Mouse (Mus musculus) MEL-GATA-1-ER (cell line): ENCODE data around the gene Piezo1.

Experiments used
- DNase-seq: peaks from one replicate; pipeline ENCODE4 v3.0.0-alpha.2; 2012; ENCODE audit warnings: low read depth; ENCODE audit errors: extremely low read depth

Piezo1 gene

DNA sequence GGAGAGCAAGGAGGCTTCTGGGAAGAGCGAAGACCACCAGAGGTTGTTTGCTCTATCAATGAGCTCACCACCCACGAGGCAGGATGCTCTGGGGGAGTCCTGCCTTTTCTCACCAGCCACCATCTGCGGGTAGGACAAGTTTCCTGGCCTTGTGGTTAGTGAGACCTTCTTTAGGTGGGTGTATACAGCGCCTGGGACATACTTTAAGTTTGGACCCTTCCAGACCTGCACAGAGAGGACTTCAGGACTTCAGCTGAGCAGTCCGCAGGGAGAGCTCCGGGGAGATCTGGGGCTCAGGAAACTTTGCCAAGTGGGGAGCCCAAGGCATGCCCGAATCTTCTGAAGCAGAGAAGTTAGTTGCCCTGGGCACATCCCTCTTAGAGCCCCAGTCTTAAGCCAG lies 91.1 kb downstream of the Piezo1 start:
- DNase-seq = no peak

GRCm38 (mm10) chr8:122459218-122459900 lies 91.8 kb downstream of the Piezo1 start:
- DNase-seq = no peak

- DNase-seq = no peak
These were observed 94.0 kb downstream of the Piezo1 start for GRCm38 (mm10) chr8:122457171-122457570.

DNA sequence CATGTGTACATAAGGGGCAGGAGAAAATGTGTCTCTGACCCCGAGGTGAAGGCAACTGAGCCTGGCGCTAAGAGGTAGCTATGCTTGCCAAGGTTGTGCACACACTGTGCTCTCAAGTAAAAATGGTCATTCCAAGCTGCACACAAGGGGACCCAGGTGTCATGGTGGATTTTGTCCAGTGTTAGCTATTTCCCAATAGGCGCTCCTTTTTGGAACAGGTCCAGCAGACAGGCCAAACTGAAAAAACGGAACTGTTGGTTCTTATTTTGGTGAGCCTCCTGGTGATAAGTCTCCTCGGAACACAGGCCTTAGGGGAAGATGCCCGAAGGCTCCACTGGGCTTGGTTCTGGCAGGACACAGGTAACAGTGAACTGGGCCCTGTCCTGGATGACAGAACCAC lies 96.7 kb downstream of the Piezo1 start:
- DNase-seq = no peak

DNA sequence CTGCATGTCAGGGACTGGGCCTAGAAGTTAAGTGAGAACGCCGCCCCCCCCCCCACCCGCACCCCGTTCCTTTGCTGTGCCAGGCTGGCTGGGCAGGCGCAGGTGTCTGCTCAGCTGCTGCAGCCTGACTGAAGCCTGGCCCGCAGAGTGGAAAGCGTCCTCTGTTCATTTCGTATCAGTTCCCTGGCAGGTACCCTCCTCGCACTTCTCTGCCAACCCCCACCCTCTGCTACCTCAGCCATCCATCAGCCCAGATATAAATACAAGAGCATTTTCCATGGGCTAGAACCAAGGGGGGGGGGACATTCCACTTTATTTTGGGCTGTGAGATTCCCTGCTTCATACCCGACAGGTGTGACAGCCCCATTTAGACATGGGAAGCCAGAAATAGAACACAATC lies 99.0 kb downstream of the Piezo1 start:
- DNase-seq = no peak

DNA sequence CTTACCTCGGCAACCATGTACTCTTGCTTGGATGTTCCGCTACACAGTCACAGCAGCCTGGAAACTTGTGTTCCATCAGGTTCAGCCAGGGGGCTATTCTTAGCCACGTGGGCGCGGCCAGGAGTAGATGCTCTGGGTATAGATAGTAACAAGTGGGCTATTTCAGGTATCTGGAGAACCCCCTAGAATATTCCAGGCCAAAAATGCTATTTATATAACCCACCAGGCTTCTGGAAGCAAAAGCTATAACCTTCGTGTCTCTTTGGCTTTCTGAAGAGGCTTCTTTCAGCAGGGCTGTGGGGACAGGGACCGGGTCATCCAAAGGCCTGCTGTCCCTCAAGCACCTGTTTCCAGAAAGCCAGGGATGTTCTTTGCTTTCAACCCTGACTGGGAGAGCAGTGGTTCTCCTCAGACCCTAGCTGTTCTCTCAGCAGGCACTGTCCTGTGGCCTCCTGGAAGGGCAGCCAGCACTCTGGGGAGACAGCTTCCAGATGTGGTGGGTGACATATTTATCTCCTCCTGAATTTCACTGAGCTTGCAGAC lies 99.9 kb downstream of the Piezo1 start:
- no peak for DNase-seq

DNA sequence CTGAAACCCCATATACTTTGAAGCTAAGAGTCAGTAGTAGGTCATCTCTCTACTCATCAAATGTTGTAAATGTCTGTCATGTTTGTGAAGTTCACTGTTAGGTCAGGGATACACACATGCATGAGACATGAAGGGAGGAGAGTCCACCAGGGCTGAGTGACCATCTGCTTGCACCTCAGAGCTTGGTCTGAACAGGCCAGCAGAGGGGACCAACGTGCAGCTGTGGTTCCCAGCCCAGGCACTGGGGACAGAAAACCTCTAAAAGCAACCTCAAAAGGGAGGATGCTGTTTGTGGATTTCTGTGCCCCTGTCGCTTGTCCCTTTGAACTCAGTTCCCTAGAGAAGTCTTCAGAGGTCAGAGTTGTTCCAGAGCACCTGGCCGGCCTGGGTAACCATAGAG lies 105.9 kb downstream of the Piezo1 start:
- no peak for DNase-seq

DNA sequence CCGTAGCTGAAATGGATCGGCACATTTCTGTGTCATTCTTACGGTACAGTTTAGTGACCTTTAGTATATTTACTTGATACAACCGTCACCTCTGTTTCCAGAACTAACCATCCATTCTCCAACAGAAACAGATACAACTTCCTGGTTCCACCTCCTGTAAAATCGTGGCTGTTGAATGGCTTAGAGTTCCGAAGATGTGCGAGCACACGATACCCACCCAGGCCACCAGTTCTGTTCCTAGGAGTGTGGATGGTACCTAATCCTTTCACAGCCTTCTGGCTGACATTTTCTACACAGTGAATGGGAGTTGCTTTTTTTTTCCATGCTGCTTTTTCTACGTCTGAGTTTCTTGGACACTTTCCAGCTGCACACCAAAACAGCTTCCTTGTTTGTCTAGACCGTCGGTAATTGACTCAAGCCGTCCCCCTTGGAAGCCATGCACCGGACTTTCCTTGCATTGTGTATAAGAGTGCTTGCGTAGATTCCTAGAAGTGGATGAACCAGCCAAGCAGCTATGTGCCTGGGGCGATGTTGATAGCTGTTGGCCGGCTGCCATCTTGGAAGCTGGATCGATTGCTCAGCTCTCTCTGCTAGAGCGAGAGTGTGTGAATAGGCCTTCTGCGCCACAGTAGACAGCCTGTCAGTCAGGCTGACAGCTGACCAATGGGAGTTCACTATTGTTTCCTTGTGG lies 106.9 kb downstream of the Piezo1 start:
- DNase-seq = peak; percentile 79

DNA sequence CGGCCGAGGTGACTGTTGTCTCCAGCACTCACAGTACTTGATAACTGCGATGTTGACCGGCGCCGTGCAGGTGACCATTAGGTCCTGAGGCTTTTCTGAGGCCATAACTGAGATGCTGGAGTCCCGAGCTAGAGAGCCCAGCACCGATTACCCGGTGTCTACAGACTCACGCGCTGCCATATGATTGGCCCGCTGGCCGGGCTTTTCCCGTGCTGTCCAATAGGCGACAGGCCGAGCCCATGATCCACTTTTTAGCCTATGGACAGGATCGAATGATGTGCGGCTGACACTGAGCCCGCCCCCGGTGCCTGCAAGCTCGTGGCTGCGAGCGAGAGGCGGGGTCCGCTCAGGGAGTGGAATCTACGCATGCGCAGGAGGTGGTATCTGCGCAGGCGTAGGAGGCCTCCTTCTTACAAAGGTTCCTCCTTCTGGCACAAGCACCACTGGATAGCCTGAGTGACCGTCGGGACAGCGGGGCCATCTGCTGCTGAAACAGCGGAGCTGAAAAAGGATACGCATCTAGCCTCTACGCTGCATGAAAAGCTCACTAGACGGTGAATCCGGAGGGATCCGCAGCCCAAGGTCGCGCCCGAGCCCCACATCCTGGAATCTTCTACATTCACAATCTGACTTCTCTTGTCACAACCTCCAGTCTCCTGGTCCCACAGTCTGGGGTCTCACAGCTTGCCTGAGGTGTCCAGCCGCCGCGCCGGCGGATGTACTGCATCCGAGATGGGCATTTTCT lies 107.7 kb downstream of the Piezo1 start, which contains the start of gene Mvd:
Gene Mvd (minus strand): TSS at position 161 of the 745 bp plus-strand sequence.
- DNase-seq = peak; percentile 99

- DNase-seq = no peak
These were observed 108.3 kb downstream of the Piezo1 start for GRCm38 (mm10) chr8:122442781-122443180.

DNA sequence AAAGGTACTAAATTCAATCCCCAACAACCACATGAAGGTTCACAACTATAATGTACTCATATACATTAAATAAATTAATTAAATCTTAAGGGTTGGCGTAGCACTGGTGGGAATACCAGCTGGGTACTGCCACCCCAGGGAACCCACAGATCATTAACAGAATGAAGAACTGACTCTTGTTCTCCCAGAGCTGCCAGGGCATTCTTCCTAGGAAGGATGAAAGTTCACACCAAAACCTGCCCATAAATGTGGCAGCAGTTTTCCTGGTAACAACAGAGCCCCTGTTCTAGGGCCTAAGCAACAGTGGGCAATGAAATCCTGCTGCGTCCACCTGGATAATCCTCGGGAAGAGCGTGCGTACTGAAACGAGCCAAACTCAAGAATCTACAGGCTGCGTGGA lies 108.8 kb downstream of the Piezo1 start:
- DNase-seq = no peak

GRCm38 (mm10) chr8:122441326-122441725 lies 109.8 kb downstream of the Piezo1 start:
- no peak for DNase-seq

DNA sequence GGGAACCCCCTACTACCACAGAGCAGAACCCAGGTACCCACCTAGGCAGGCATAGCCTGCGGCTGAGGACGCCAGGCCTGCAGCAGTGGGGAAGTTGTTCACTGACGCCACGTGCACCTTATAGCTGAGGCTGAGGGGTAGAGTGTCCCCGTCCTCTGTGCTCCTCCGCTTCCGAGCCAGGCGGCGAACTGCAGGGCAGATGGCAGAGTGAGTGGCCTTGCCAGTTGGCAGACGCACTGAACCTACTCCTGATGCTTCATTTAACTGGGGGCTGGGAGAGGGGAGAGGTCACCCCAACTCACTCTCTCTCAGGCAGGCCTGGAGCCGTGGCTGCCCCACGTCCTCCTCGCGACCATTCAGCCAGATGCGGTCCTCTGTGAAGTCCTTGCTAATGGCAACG lies 111.8 kb downstream of the Piezo1 start:
- DNase-seq = no peak

DNA sequence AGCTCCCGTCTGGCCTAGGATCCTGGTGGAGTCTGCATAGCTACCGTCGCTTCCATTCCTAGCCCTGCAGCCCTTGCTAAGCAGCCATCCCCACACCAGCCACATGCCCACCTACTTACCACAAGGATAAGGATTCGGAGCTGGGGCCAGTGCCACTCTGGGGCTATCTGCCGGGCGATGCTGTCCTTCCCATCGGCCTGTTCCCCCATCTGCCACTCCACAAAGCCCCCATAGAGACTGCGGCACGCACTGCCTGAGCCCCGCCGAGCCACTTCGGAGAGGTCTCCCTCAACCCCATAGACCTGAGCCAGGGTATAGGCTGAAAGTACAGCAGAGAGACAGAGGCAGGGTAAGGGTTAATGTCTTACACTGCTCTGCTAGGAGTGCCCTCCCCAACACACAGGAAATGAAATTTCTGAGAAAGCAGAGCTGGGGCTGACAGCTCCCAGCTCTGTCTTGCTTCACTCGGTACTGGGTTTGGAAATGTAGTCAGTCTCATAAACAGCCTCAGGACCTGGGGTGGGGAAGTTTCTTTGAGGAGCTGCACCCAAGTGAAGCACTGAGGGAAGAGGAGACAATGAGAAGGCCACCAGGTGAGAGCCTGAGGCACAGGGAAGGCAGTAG lies 113.3 kb downstream of the Piezo1 start:
- no peak for DNase-seq

- DNase-seq = no peak
These were observed 114.5 kb downstream of the Piezo1 start for GRCm38 (mm10) chr8:122436586-122437125.

DNA sequence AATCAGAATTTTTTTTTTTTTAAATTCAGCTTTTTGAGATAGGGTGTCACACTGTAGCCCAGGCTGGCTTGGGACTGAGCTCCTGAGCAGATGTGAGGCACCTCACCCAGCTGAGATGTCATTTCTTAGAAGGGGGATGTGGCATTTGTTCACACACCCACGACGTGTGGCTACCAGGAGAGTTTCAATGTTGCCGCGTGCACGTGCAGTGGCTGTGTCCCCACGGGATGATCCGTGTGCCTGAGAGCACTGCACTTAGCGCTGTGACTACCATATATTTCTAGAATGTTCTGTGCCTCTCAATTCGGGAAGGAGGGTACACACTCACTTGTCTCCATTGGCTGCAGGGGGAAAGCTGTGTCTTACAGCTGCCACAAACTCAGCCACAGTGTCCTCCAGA lies 115.0 kb downstream of the Piezo1 start:
- DNase-seq = no peak

DNA sequence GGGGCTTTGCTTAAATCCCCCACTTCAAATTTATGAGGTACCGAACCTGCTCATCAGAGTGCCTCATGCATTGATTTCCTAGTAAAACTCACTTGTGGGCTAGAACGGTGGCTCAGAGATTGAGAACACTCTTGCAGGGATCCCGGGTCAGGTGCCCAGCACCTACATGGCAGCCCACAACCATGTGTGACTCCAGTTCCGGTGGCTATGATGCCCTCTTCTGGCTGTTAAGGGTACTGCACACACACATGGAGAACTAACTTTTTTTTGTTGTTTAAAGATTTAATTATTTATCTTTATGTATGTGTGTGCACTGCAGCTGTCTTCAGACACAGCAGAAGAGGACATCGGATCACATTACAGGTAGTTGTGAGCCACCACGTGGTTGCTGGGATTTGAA lies 115.8 kb downstream of the Piezo1 start:
- DNase-seq = no peak

- DNase-seq = no peak
These were observed 117.7 kb downstream of the Piezo1 start for GRCm38 (mm10) chr8:122433269-122433905.

GRCm38 (mm10) chr8:122432443-122433268 lies 118.5 kb downstream of the Piezo1 start, which contains the start of gene Cyba:
Gene Cyba (minus strand): TSS chr8:122432930.
- peak; percentile 50 for DNase-seq
